Mouse (Mus musculus): Measurements from ENCODE around the gene Sik1.

The Sik1 gene

GRCm38 (mm10) chr17:31806496-31806895 lies 49.1 kb downstream of the Sik1 start:
- no peak for DNase-seq (ENCODE audit: low read depth)

GRCm38 (mm10) chr17:31806025-31806424 lies 49.6 kb downstream of the Sik1 start:
- no peak for DNase-seq (ENCODE audit: low read depth)

- DNase-seq (ENCODE audit: low read depth) = no peak
Measured at GRCm38 (mm10) chr17:31805585-31805984, 50.0 kb downstream of the Sik1 start.

- no peak for DNase-seq (ENCODE audit: low read depth)
Measured at GRCm38 (mm10) chr17:31802272-31803017, 53.2 kb downstream of the Sik1 start.

- DNase-seq (ENCODE audit: low read depth) = no peak
Measured at GRCm38 (mm10) chr17:31800852-31801363, 54.7 kb downstream of the Sik1 start.

- DNase-seq (ENCODE audit: low read depth) = no peak
Measured at GRCm38 (mm10) chr17:31795893-31796292, 59.7 kb downstream of the Sik1 start.

Data from 416B (cell line).